ENCODE assay signal across 19 mouse cellular contexts in genomic region chr2:172292525-172293405, GRCm38 (mm10). TPM values are rescaled to one million over a fixed set of nuclear protein-coding genes. Genes with fewer than 3 reads are reported as not detected.
DNase-seq lines count a peak whose midpoint lies in the region; ATAC-seq and TF ChIP-seq lines count a peak whose summit lies in the region.
"Had no signal": no experiment of that assay in that cellular context is flagged by ENCODE, and none has a peak within 500 bp of the region (broad histone marks: within the 10 kb centered on the region; RNA-seq: fewer than 3 reads in every experiment).

No protein-coding gene starts in this region.

- TF ChIP-seq CTCF in CH12.LX (conservative IDR thresholded peaks at IDR 0.05 in 1 of 2, IDR thresholded peaks at IDR 0.05 in 1 of 2; ENCODE audit: low read depth in 2 of 2, low read length in 2 of 2), result no peak

- TF ChIP-seq POLR2A in CH12.LX (IDR thresholded peaks at IDR 0.05; ENCODE audit: low read depth, low read length), result no peak

- peaks cover 28% of the 10 kb centered on the region for H3K79me2 ChIP-seq in CH12.LX (replicated peaks; ENCODE audit: control insufficient read depth, extremely low read depth, insufficient read depth, poor library complexity, severe bottlenecking)

- 0 out of 2 replicates have a peak, but pooled peaks have one; percentile 22 for ATAC-seq in hindbrain, embryonic 11.5 days (ENCODE audit: low FRiP score)
- ATAC-seq in midbrain, embryonic 14.5 days (ENCODE audit: low FRiP score, low TSS enrichment), result peak; percentile 31; the same call in 1 of the 2 replicates

- H3K36me3 ChIP-seq in CH12.LX (replicated peaks in 1 of 2; ENCODE audit: control insufficient read depth in 1 of 2, insufficient read depth in 1 of 2, low read length in 1 of 2), result peaks cover 21 to 40% of the 10 kb centered on the region in 2 experiments
- no peaks in the 10 kb centered on the region for H3K36me3 ChIP-seq in hindbrain, embryonic 11.5 days (ENCODE audit: control insufficient read depth, insufficient read depth, low read length)
- H3K36me3 ChIP-seq in midbrain, embryonic 14.5 days (ENCODE audit: control insufficient read depth, insufficient read depth, low read length), result no peaks in the 10 kb centered on the region
- H3K36me3 ChIP-seq: embryonic facial prominence, embryonic 12.5 days; limb, embryonic 12.5 days had no signal

- peak overlapping the region; percentile 80 to 83 (median 81) for H3K4me3 ChIP-seq in CH12.LX (replicated peaks in 1 of 3; ENCODE audit: low read depth in 2 of 3, low read length in 2 of 3, poor library complexity in 1 of 3)
- no peak overlapping the region for H3K4me3 ChIP-seq in hindbrain, embryonic 11.5 days (ENCODE audit: low read depth, low read length)
- no peak overlapping the region for H3K4me3 ChIP-seq in midbrain, embryonic 14.5 days (replicated peaks; ENCODE audit: low read depth, low read length)
- H3K4me3 ChIP-seq: embryonic facial prominence, embryonic 12.5 days; limb, embryonic 12.5 days had no signal

- peaks cover 8% of the 10 kb centered on the region for H3K9me3 ChIP-seq in CH12.LX (replicated peaks; ENCODE audit: low read length)
- H3K9me3 ChIP-seq in hindbrain, embryonic 11.5 days (ENCODE audit: control insufficient read depth, low read length), result no peaks in the 10 kb centered on the region
- H3K9me3 ChIP-seq in midbrain, embryonic 14.5 days (ENCODE audit: control insufficient read depth, low read length), result no peaks in the 10 kb centered on the region
- H3K9me3 ChIP-seq: embryonic facial prominence, embryonic 12.5 days; limb, embryonic 12.5 days had no signal

- no peaks in the 10 kb centered on the region for H3K27me3 ChIP-seq in CH12.LX (replicated peaks)
- H3K27me3 ChIP-seq in hindbrain, embryonic 11.5 days (ENCODE audit: control insufficient read depth, insufficient read depth, low read length), result no peaks in the 10 kb centered on the region
- H3K27me3 ChIP-seq in midbrain, embryonic 14.5 days (ENCODE audit: control insufficient read depth, insufficient read depth, low read length), result no peaks in the 10 kb centered on the region
- H3K27me3 ChIP-seq: embryonic facial prominence, embryonic 12.5 days; limb, embryonic 12.5 days had no signal

- dilution Hi-C loops in CH12.LX (cut with MboI; ENCODE audit: extremely low pct_ligation_motif_present, extremely low pct_unique_long_range_greater_than_20kb, low sequenced_read_pairs), result no loop called here

- TF ChIP-seq RAD21 in CH12.LX (IDR thresholded peaks at IDR 0.05; ENCODE audit: low read depth, low read length), result no peak

- peak overlapping the region; percentile 84 for H3K9ac ChIP-seq in CH12.LX (ENCODE audit: insufficient read depth, low read depth)
- H3K9ac ChIP-seq in hindbrain, embryonic 11.5 days (ENCODE audit: low read depth, low read length), result no peak overlapping the region
- no peak overlapping the region for H3K9ac ChIP-seq in midbrain, embryonic 14.5 days (replicated peaks; ENCODE audit: low read length)
- H3K9ac ChIP-seq: embryonic facial prominence, embryonic 12.5 days; limb, embryonic 12.5 days had no signal

- peak overlapping the region; percentile 67 for H3K4me2 ChIP-seq in CH12.LX (ENCODE audit: insufficient read depth, low read depth, poor library complexity, severe bottlenecking)
- H3K4me2 ChIP-seq in hindbrain, embryonic 11.5 days (replicated peaks; ENCODE audit: low read depth, low read length), result no peak overlapping the region
- no peak overlapping the region for H3K4me2 ChIP-seq in midbrain, embryonic 14.5 days (ENCODE audit: low read length)
- H3K4me2 ChIP-seq: embryonic facial prominence, embryonic 12.5 days; limb, embryonic 12.5 days had no signal

- peak; percentile 69 for DNase-seq in CH12.LX (ENCODE audit: extremely low read depth)
- DNase-seq in brain, adult 2 months (ENCODE audit: low read depth, low spot score), result peak; percentile 62
- no peak for DNase-seq in hindbrain, embryonic 11.5 days (ENCODE audit: low spot score)
- DNase-seq in midbrain, embryonic 14.5 days, result peak; percentile 46
- no peak for DNase-seq in ovary, postnatal 10 days (ENCODE audit: low spot score)
- DNase-seq in thymus, postnatal 14 days, result no peak
- DNase-seq in adrenal gland, adult 2 months, result no peak
- DNase-seq: adrenal gland, adult 8-10 months; cerebellum, postnatal 25 days; kidney, adult 9 months; thymus, postnatal 36 days had no signal

- no peak for TF ChIP-seq EP300 in CH12.LX (IDR thresholded peaks at IDR 0.05; ENCODE audit: low read length)

- WGBS in hindbrain, embryonic 11.5 days, result 63% methylated on average over 14 of the region's 14 CpGs
- WGBS in midbrain, embryonic 14.5 days, result 36% methylated on average over 14 of the region's 14 CpGs

- in situ Hi-C loops in CH12.LX (cut with MboI; ENCODE audit: low pct_ligation_motif_present, low pct_unique_long_range_greater_than_20kb, low sequenced_read_pairs), result no loop called here

- H3K27ac ChIP-seq in CH12.LX (ENCODE audit: insufficient read depth, low read depth), result peak overlapping the region; percentile 85
- no peak overlapping the region for H3K27ac ChIP-seq in hindbrain, embryonic 11.5 days (ENCODE audit: low read depth, low read length)
- H3K27ac ChIP-seq in midbrain, embryonic 14.5 days (replicated peaks; ENCODE audit: low read depth, low read length), result peak overlapping the region; percentile 70
- H3K27ac ChIP-seq: embryonic facial prominence, embryonic 12.5 days; limb, embryonic 12.5 days had no signal

- peaks cover 46 to 81% of the 10 kb centered on the region in 2 experiments for H3K4me1 ChIP-seq in CH12.LX (ENCODE audit: control insufficient read depth in 1 of 2, insufficient read depth in 2 of 2)
- H3K4me1 ChIP-seq in hindbrain, embryonic 11.5 days (replicated peaks; ENCODE audit: control insufficient read depth, insufficient read depth, low read length), result no peaks in the 10 kb centered on the region
- H3K4me1 ChIP-seq in midbrain, embryonic 14.5 days (ENCODE audit: control insufficient read depth, insufficient read depth, low read length), result peaks cover 8% of the 10 kb centered on the region; the same call in 1 of the 2 replicates
- H3K4me1 ChIP-seq: embryonic facial prominence, embryonic 12.5 days had no signal

TF ChIP-seq in CH12.LX, 34 proteins besides CTCF, POLR2A, EP300 and RAD21 (continues in another document):
- no peak for TF ChIP-seq ZNF384 (IDR thresholded peaks at IDR 0.05; ENCODE audit: low read depth, low read length)
- 0 out of 2 replicates have a peak, but pooled peaks have one; percentile 33 for TF ChIP-seq ZMIZ1 (IDR thresholded peaks at IDR 0.05; ENCODE audit: low read depth, low read length)
- TF ChIP-seq TCF12 (IDR thresholded peaks at IDR 0.05; ENCODE audit: low read depth, low read length), result no peak
- TF ChIP-seq POLR2AphosphoS2 (IDR thresholded peaks at IDR 0.05; ENCODE audit: low read depth, low read length), result no peak
- no peak for TF ChIP-seq SMC3 (IDR thresholded peaks at IDR 0.05; ENCODE audit: low read depth, low read length)
- 0 out of 2 replicates have a peak, but pooled peaks have one; percentile 4 for TF ChIP-seq KAT2A (IDR thresholded peaks at IDR 0.05; ENCODE audit: insufficient replicate concordance, low read length)
- TF ChIP-seq RCOR1 (conservative IDR thresholded peaks at IDR 0.05; ENCODE audit: low read depth, low read length), result no peak
- no peak for TF ChIP-seq MYC (IDR thresholded peaks at IDR 0.05; ENCODE audit: low read depth, low read length)
- no peak for TF ChIP-seq NELFE (IDR thresholded peaks at IDR 0.05; ENCODE audit: low read depth, low read length)
- no peak for TF ChIP-seq UBTF (IDR thresholded peaks at IDR 0.05; ENCODE audit: low read depth, low read length)
- TF ChIP-seq USF2 (conservative IDR thresholded peaks at IDR 0.05; ENCODE audit: low read depth, low read length), result no peak
- TF ChIP-seq TBP (conservative IDR thresholded peaks at IDR 0.05; ENCODE audit: low read depth, low read length), result no peak
- TF ChIP-seq HCFC1 (IDR thresholded peaks at IDR 0.05; ENCODE audit: low read depth, low read length), result no peak
- TF ChIP-seq MAFK (IDR thresholded peaks at IDR 0.05; ENCODE audit: insufficient replicate concordance, low read length), result peak; percentile 35; the same call in 1 of the 2 replicates
- TF ChIP-seq ETS1 (conservative IDR thresholded peaks at IDR 0.05; ENCODE audit: low read depth, low read length), result no peak
- no peak for TF ChIP-seq MXI1 (IDR thresholded peaks at IDR 0.05; ENCODE audit: low read depth, low read length)
- no peak for TF ChIP-seq IRF4 (IDR thresholded peaks at IDR 0.05; ENCODE audit: low read depth, low read length)
- no peak; the same call in 1 of the 2 replicates for TF ChIP-seq SIN3A (IDR thresholded peaks at IDR 0.05; ENCODE audit: low read length)
- no peak for TF ChIP-seq ELF1 (IDR thresholded peaks at IDR 0.05; ENCODE audit: low read depth, low read length)
- TF ChIP-seq CHD2 (IDR thresholded peaks at IDR 0.05; ENCODE audit: low read length), result peak; percentile 63
- TF ChIP-seq ZC3H11A (IDR thresholded peaks at IDR 0.05; ENCODE audit: low read depth, low read length), result no peak
- no peak for TF ChIP-seq E2F4 (IDR thresholded peaks at IDR 0.05; ENCODE audit: insufficient replicate concordance, low read depth, low read length)
- TF ChIP-seq USF1 (IDR thresholded peaks at IDR 0.05; ENCODE audit: low read depth, low read length), result no peak
- TF ChIP-seq MAZ (IDR thresholded peaks at IDR 0.05; ENCODE audit: low read depth, low read length), result no peak
- 0 out of 2 replicates have a peak, but pooled peaks have one; percentile 0 for TF ChIP-seq JUND (conservative IDR thresholded peaks at IDR 0.05; ENCODE audit: low read depth, low read length)
- TF ChIP-seq BHLHE40 (IDR thresholded peaks at IDR 0.05; ENCODE audit: low read depth, low read length), result no peak

RNA-seq across cellular contexts. Expression of gene Mc3r, which starts 44.5 kb away (rescaled TPM):
- not detected in 2 replicates for total RNA-seq in CH12.LX (2012; rRNA removed)
- not detected in 2 replicates for total RNA-seq in CH12.LX (2014; rRNA removed)
- polyA plus RNA-seq in CH12.LX (2012; ENCODE audit: insufficient read length, low read depth), result not detected in 2 replicates
- not detected in 2 replicates for polyA plus RNA-seq in hindbrain, embryonic 11.5 days (2014; fragmentation: Nextera tagmentation; extraction: Ambion mirVana)
- polyA plus RNA-seq in midbrain, embryonic 14.5 days (2014; fragmentation: Nextera tagmentation; extraction: Ambion mirVana), result 0.33 and 0.55 TPM in 2 replicates
- total RNA-seq in adrenal gland, adult 2 months (2021), result not detected
- polyA plus RNA-seq in adrenal gland, adult 2 months (2012; rRNA removed), result 0.04 TPM in 1 of 2 replicates, not detected in the other
- total RNA-seq: adrenal gland, adult 8-10 months; granulocyte monocyte progenitor cell, adult 5-6 weeks; megakaryocyte-erythroid progenitor cell, adult 5-6 weeks; neutrophil, adult 5-6 weeks had no signal
- polyA plus RNA-seq: embryonic facial prominence, embryonic 12.5 days; heart, postnatal 0 days; limb, embryonic 12.5 days; lung, embryonic 16.5 days; stomach, embryonic 14.5 days had no signal

RNA-seq across cellular contexts. Expression of gene Fam210b, which starts 52.6 kb away (rescaled TPM):
- 1.1 and 1.5 TPM in 2 replicates for total RNA-seq in CH12.LX (2012; rRNA removed)
- 0.58 and 0.68 TPM in 2 replicates for total RNA-seq in CH12.LX (2014; rRNA removed)
- 1.1 and 1.2 TPM in 2 replicates for polyA plus RNA-seq in CH12.LX (2012; ENCODE audit: insufficient read length, low read depth)
- 27.6 TPM in 2 replicates for polyA plus RNA-seq in hindbrain, embryonic 11.5 days (2014; fragmentation: Nextera tagmentation; extraction: Ambion mirVana)
- polyA plus RNA-seq in midbrain, embryonic 14.5 days (2014; fragmentation: Nextera tagmentation; extraction: Ambion mirVana), result 15.4 and 21.6 TPM in 2 replicates
- 10 to 100 TPM; 28.2 to 32.2 TPM for total RNA-seq in adrenal gland, adult 2 months (2021)
- polyA plus RNA-seq in adrenal gland, adult 2 months (2012; rRNA removed), result 47.1 and 48.5 TPM in 2 replicates

Comparison
In these comparisons a context has a peak if more than half of its experiments do, and no peak if none do; other contexts are left out.
1. DNase-seq: peak in CH12.LX (single experiment), brain, adult 2 months (single experiment) and midbrain, embryonic 14.5 days (single experiment); none in hindbrain, embryonic 11.5 days (single experiment), ovary, postnatal 10 days (single experiment), thymus, postnatal 14 days (single experiment) and adrenal gland, adult 2 months (single experiment).
2. H3K4me3 ChIP-seq: peak in CH12.LX (3 of 3); none in hindbrain, embryonic 11.5 days (single experiment) and midbrain, embryonic 14.5 days (single experiment).